Comparison of ENCODE assay signal across 8 mouse cellular contexts in genomic region chr8:11506802-11507201, GRCm38 (mm10). TPM values are rescaled to one million over a fixed set of nuclear protein-coding genes. Genes with fewer than 3 reads are reported as not detected.
DNase-seq lines count a peak whose midpoint lies in the region; ATAC-seq and TF ChIP-seq lines count a peak whose summit lies in the region.

No protein-coding gene starts in this region.

- no peak for ATAC-seq in hindbrain, embryonic 12.5 days (ENCODE audit: low FRiP score)
- ATAC-seq in erythroblast, adult 5-6 weeks (replicated peaks; ENCODE audit: low FRiP score, poor library complexity, severe bottlenecking), result peak; percentile 44; the same call in 1 of the 2 replicates
- no peak for ATAC-seq in neural tube, embryonic 11.5 days (ENCODE audit: insufficient read depth, low FRiP score, low TSS enrichment)

- TF ChIP-seq CTCF in C2C12 (IDR thresholded peaks at IDR 0.05; ENCODE audit: control insufficient read depth, insufficient read depth, insufficient read length), result peak; percentile 22

- H3K4me2 ChIP-seq in hindbrain, embryonic 12.5 days (replicated peaks), result no peak overlapping the region
- H3K4me2 ChIP-seq in neural tube, embryonic 11.5 days (ENCODE audit: low read depth), result no peak overlapping the region

- H3K27me3 ChIP-seq in hindbrain, embryonic 10.5 days (ENCODE audit: insufficient read depth, poor library complexity, severe bottlenecking), result no peaks in the 10 kb centered on the region
- no peaks in the 10 kb centered on the region for H3K27me3 ChIP-seq in hindbrain, embryonic 12.5 days
- H3K27me3 ChIP-seq in C2C12 (ENCODE audit: control insufficient read depth, insufficient read depth, insufficient read length), result no peaks in the 10 kb centered on the region
- no peaks in the 10 kb centered on the region for H3K27me3 ChIP-seq in limb, embryonic 10.5 days (ENCODE audit: low read depth, poor library complexity, severe bottlenecking)
- no peaks in the 10 kb centered on the region for H3K27me3 ChIP-seq in neural tube, embryonic 11.5 days (ENCODE audit: control insufficient read depth, insufficient read depth, low read length)

- no peak overlapping the region for H3K9ac ChIP-seq in hindbrain, embryonic 12.5 days
- H3K9ac ChIP-seq in neural tube, embryonic 11.5 days (ENCODE audit: low read length), result no peak overlapping the region

- no peak overlapping the region for H3K27ac ChIP-seq in hindbrain, embryonic 10.5 days
- H3K27ac ChIP-seq in hindbrain, embryonic 12.5 days, result no peak overlapping the region
- H3K27ac ChIP-seq in limb, embryonic 10.5 days, result no peak overlapping the region
- H3K27ac ChIP-seq in neural tube, embryonic 11.5 days (ENCODE audit: low read depth, low read length), result no peak overlapping the region

- peaks cover 99% of the 10 kb centered on the region for H3K36me3 ChIP-seq in hindbrain, embryonic 10.5 days
- peaks cover 90% of the 10 kb centered on the region for H3K36me3 ChIP-seq in hindbrain, embryonic 12.5 days
- peaks cover 64% of the 10 kb centered on the region for H3K36me3 ChIP-seq in C2C12 (ENCODE audit: control insufficient read depth, insufficient read depth)
- H3K36me3 ChIP-seq in limb, embryonic 10.5 days, result peaks cover 98% of the 10 kb centered on the region
- H3K36me3 ChIP-seq in neural tube, embryonic 11.5 days (ENCODE audit: control insufficient read depth, insufficient read depth, low read length), result peaks cover 25% of the 10 kb centered on the region

- peaks cover 6% of the 10 kb centered on the region for H3K79me2 ChIP-seq in C2C12 (ENCODE audit: control insufficient read depth, insufficient read depth)

- H3K9me3 ChIP-seq in hindbrain, embryonic 10.5 days, result no peaks in the 10 kb centered on the region
- H3K9me3 ChIP-seq in hindbrain, embryonic 12.5 days (replicated peaks), result no peaks in the 10 kb centered on the region
- no peaks in the 10 kb centered on the region for H3K9me3 ChIP-seq in limb, embryonic 10.5 days (replicated peaks)
- no peaks in the 10 kb centered on the region for H3K9me3 ChIP-seq in neural tube, embryonic 11.5 days (ENCODE audit: control insufficient read depth, low read length)

- no peaks in the 10 kb centered on the region for H3K4me1 ChIP-seq in hindbrain, embryonic 10.5 days (replicated peaks)
- no peaks in the 10 kb centered on the region for H3K4me1 ChIP-seq in hindbrain, embryonic 12.5 days
- H3K4me1 ChIP-seq in limb, embryonic 10.5 days, result peaks cover 6% of the 10 kb centered on the region
- H3K4me1 ChIP-seq in neural tube, embryonic 11.5 days (ENCODE audit: control insufficient read depth, insufficient read depth, low read length), result no peaks in the 10 kb centered on the region

- DNase-seq in hindbrain, embryonic 10.5 days (ENCODE audit: low spot score), result peak; percentile 46
- DNase-seq in NIH3T3 (ENCODE audit: low read depth), result peak; percentile 74
- peak; percentile 74 for DNase-seq in limb, embryonic 10.5 days (ENCODE audit: low spot score)
- peak; percentile 54 for DNase-seq in neural tube, embryonic 11.5 days (ENCODE audit: low spot score)
- no peak for DNase-seq in right cerebral cortex, adult 18-20 months

- H3K4me3 ChIP-seq in hindbrain, embryonic 10.5 days, result no peak overlapping the region
- no peak overlapping the region for H3K4me3 ChIP-seq in hindbrain, embryonic 12.5 days
- H3K4me3 ChIP-seq in C2C12 (ENCODE audit: insufficient read depth, poor library complexity, severe bottlenecking), result no peak overlapping the region
- H3K4me3 ChIP-seq in limb, embryonic 10.5 days, result no peak overlapping the region
- H3K4me3 ChIP-seq in neural tube, embryonic 11.5 days (ENCODE audit: low read depth, low read length), result no peak overlapping the region

- WGBS in hindbrain, embryonic 10.5 days, result 77% methylated on average over 6 of the region's 6 CpGs
- 74% methylated on average over 6 of the region's 6 CpGs for WGBS in hindbrain, embryonic 12.5 days
- 75% methylated on average over 6 of the region's 6 CpGs for WGBS in limb, embryonic 10.5 days
- WGBS in neural tube, embryonic 11.5 days, result 79% methylated on average over 6 of the region's 6 CpGs

- H3ac ChIP-seq in C2C12 (ENCODE audit: control insufficient read depth, insufficient read length, low read depth), result no peak overlapping the region

- H3K79me3 ChIP-seq in C2C12 (ENCODE audit: low read depth), result no peaks in the 10 kb centered on the region

TF ChIP-seq in C2C12, 6 proteins besides CTCF, POLR2A, EP300 and RAD21:
- TF ChIP-seq MAX (IDR thresholded peaks at IDR 0.05) (no peak), CEBPB (IDR thresholded peaks at IDR 0.05; ENCODE audit: low read depth) (no peak), MYOD1 (IDR thresholded peaks at IDR 0.05; ENCODE audit: control insufficient read depth, insufficient read length, low read depth) (no peak), FOSL1 (IDR thresholded peaks at IDR 0.05; ENCODE audit: insufficient read depth, low read length, poor library complexity, severe bottlenecking) (no peak), MYOG (IDR thresholded peaks at IDR 0.05; ENCODE audit: control insufficient read depth, extremely low read depth, insufficient read length) (no peak), USF1 (IDR thresholded peaks at IDR 0.05; ENCODE audit: low read depth) (no peak)

RNA-seq across cellular contexts. Expression of gene Naxd, which starts 9.5 kb away (rescaled TPM):
- polyA plus RNA-seq in hindbrain, embryonic 10.5 days (2016; fragmentation: Nextera tagmentation; extraction: Ambion mirVana), result 110 and 127 TPM in 2 replicates
- 109 and 121 TPM in 2 replicates for polyA plus RNA-seq in hindbrain, embryonic 12.5 days (2016; fragmentation: Nextera tagmentation; extraction: Ambion mirVana)
- polyA plus RNA-seq in C2C12 (2012; fragmentation: generic; extraction: Trizol), result 51.0 TPM
- 11.0 and 14.8 TPM in 2 replicates for total RNA-seq in erythroblast, adult 5-6 weeks (2015; ENCODE audit: low replicate concordance)
- 11.7 and 13.9 TPM in 2 replicates for total RNA-seq in erythroblast, adult 5-6 weeks (2017; ENCODE audit: low replicate concordance)
- 105 and 116 TPM in 2 replicates for polyA plus RNA-seq in limb, embryonic 10.5 days (2016; fragmentation: Nextera tagmentation; extraction: Ambion mirVana)
- 108 TPM in 2 replicates for polyA plus RNA-seq in neural tube, embryonic 11.5 days (2014; fragmentation: Nextera tagmentation; extraction: Ambion mirVana)

RNA-seq across cellular contexts. Expression of gene Rab20, which starts 28.3 kb away (rescaled TPM):
- polyA plus RNA-seq in hindbrain, embryonic 10.5 days (2016; fragmentation: Nextera tagmentation; extraction: Ambion mirVana), result 1.0 and 1.9 TPM in 2 replicates
- 0.79 and 1.6 TPM in 2 replicates for polyA plus RNA-seq in hindbrain, embryonic 12.5 days (2016; fragmentation: Nextera tagmentation; extraction: Ambion mirVana)
- 2.1 TPM for polyA plus RNA-seq in C2C12 (2012; fragmentation: generic; extraction: Trizol)
- 0.63 and 4.8 TPM in 2 replicates for total RNA-seq in erythroblast, adult 5-6 weeks (2015; ENCODE audit: low replicate concordance)
- 1.5 and 4.4 TPM in 2 replicates for total RNA-seq in erythroblast, adult 5-6 weeks (2017; ENCODE audit: low replicate concordance)
- 0.99 and 1.9 TPM in 2 replicates for polyA plus RNA-seq in limb, embryonic 10.5 days (2016; fragmentation: Nextera tagmentation; extraction: Ambion mirVana)
- 0.95 and 1.5 TPM in 2 replicates for polyA plus RNA-seq in neural tube, embryonic 11.5 days (2014; fragmentation: Nextera tagmentation; extraction: Ambion mirVana)

RNA-seq across cellular contexts. Expression of gene Cars2, which starts 43.8 kb away (rescaled TPM):
- 18.9 and 19.5 TPM in 2 replicates for polyA plus RNA-seq in hindbrain, embryonic 10.5 days (2016; fragmentation: Nextera tagmentation; extraction: Ambion mirVana)
- 17.9 and 20.6 TPM in 2 replicates for polyA plus RNA-seq in hindbrain, embryonic 12.5 days (2016; fragmentation: Nextera tagmentation; extraction: Ambion mirVana)
- 19.0 TPM for polyA plus RNA-seq in C2C12 (2012; fragmentation: generic; extraction: Trizol)
- total RNA-seq in erythroblast, adult 5-6 weeks (2015; ENCODE audit: low replicate concordance), result 7.1 and 8.6 TPM in 2 replicates
- total RNA-seq in erythroblast, adult 5-6 weeks (2017; ENCODE audit: low replicate concordance), result 3.4 and 16.0 TPM in 2 replicates
- 18.4 and 20.1 TPM in 2 replicates for polyA plus RNA-seq in limb, embryonic 10.5 days (2016; fragmentation: Nextera tagmentation; extraction: Ambion mirVana)
- 19.1 and 20.1 TPM in 2 replicates for polyA plus RNA-seq in neural tube, embryonic 11.5 days (2014; fragmentation: Nextera tagmentation; extraction: Ambion mirVana)

RNA-seq across cellular contexts. Expression of gene Ing1, which starts 48.6 kb away (rescaled TPM):
- 31.0 and 31.3 TPM in 2 replicates for polyA plus RNA-seq in hindbrain, embryonic 10.5 days (2016; fragmentation: Nextera tagmentation; extraction: Ambion mirVana)
- polyA plus RNA-seq in hindbrain, embryonic 12.5 days (2016; fragmentation: Nextera tagmentation; extraction: Ambion mirVana), result 53.4 and 57.5 TPM in 2 replicates
- 22.3 TPM for polyA plus RNA-seq in C2C12 (2012; fragmentation: generic; extraction: Trizol)
- 16.3 and 16.5 TPM in 2 replicates for total RNA-seq in erythroblast, adult 5-6 weeks (2015; ENCODE audit: low replicate concordance)
- total RNA-seq in erythroblast, adult 5-6 weeks (2017; ENCODE audit: low replicate concordance), result 19.3 and 25.9 TPM in 2 replicates
- polyA plus RNA-seq in limb, embryonic 10.5 days (2016; fragmentation: Nextera tagmentation; extraction: Ambion mirVana), result 39.7 and 40.8 TPM in 2 replicates
- 47.7 and 48.6 TPM in 2 replicates for polyA plus RNA-seq in neural tube, embryonic 11.5 days (2014; fragmentation: Nextera tagmentation; extraction: Ambion mirVana)
